Mouse (Mus musculus) monocyte, adult 5-6 weeks (primary cell): ENCODE measurements at regions not wholly inside any gene's neighbourhood (a gene's known extent, or its start where the extent isn't known, plus 50 kb on each side); places are given as distances from the start of the nearest gene placed in this dataset.
A peak's percentile ranks its signal among the peaks of the same experiment; 100 is the strongest.

Source experiments
- ATAC-seq: fragments of 153-309, 156-312 bp; replicated peaks from 2 replicates; pipeline ENCODE4 v1.8.0; 2017; ENCODE audit warnings: mild to moderate bottlenecking; ENCODE audit not compliant: low TSS enrichment, insufficient number of reproducible peaks, severe bottlenecking, poor library complexity, low FRiP score

GRCm38 (mm10) chr10:17111071-17111470 lies 611.9 kb upstream of the Cited2 start:
- ATAC-seq, result no peak

GRCm38 (mm10) chr10:17114805-17115204 lies 608.2 kb upstream of the Cited2 start:
- ATAC-seq, result no peak

GRCm38 (mm10) chr10:17129391-17130163 lies 593.4 kb upstream of the Cited2 start:
- ATAC-seq, result no peak

- ATAC-seq, result no peak
These were observed 592.4 kb upstream of the Cited2 start for GRCm38 (mm10) chr10:17130661-17131060.

GRCm38 (mm10) chr10:17131763-17132162 lies 591.3 kb upstream of the Cited2 start:
- no peak for ATAC-seq

GRCm38 (mm10) chr10:17175385-17175784 lies 547.6 kb upstream of the Cited2 start:
- no peak for ATAC-seq

- no peak for ATAC-seq
These were observed 546.0 kb upstream of the Cited2 start for GRCm38 (mm10) chr10:17177054-17177453.

GRCm38 (mm10) chr10:17177503-17178278 lies 545.3 kb upstream of the Cited2 start:
- ATAC-seq, result no peak

GRCm38 (mm10) chr10:17178627-17179026 lies 544.4 kb upstream of the Cited2 start:
- ATAC-seq, result no peak

- no peak for ATAC-seq
These were observed 538.6 kb upstream of the Cited2 start for GRCm38 (mm10) chr10:17184418-17184817.

- ATAC-seq, result no peak
These were observed 526.8 kb upstream of the Cited2 start for GRCm38 (mm10) chr10:17196205-17196604.

GRCm38 (mm10) chr10:17196636-17197035 lies 526.4 kb upstream of the Cited2 start:
- no peak for ATAC-seq

- peak; percentile 33 for ATAC-seq
These were observed 522.2 kb upstream of the Cited2 start for GRCm38 (mm10) chr10:17200524-17201426.

GRCm38 (mm10) chr10:17201427-17201745 lies 521.6 kb upstream of the Cited2 start:
- peak; percentile 41 for ATAC-seq

- ATAC-seq, result no peak
These were observed 520.2 kb upstream of the Cited2 start for GRCm38 (mm10) chr10:17202556-17203415.

- ATAC-seq, result no peak
These were observed 519.5 kb upstream of the Cited2 start for GRCm38 (mm10) chr10:17203416-17204110.

GRCm38 (mm10) chr10:17204153-17204552 lies 518.9 kb upstream of the Cited2 start:
- no peak for ATAC-seq
